Mouse (Mus musculus): ENCODE data around the gene Sephs1. TPM values are rescaled to one million over a fixed set of nuclear protein-coding genes. Genes with fewer than 3 reads are reported as not detected.
"Not testable (repeated sequence)": the region's sequence is repeated elsewhere in the genome, so short reads cannot be mapped to it uniquely, and the experiment has no call there.

The Sephs1 gene
- total and polyA plus RNA-seq, 3 experiments: 36.9 to 40.4 TPM; not detected in 1

DNA sequence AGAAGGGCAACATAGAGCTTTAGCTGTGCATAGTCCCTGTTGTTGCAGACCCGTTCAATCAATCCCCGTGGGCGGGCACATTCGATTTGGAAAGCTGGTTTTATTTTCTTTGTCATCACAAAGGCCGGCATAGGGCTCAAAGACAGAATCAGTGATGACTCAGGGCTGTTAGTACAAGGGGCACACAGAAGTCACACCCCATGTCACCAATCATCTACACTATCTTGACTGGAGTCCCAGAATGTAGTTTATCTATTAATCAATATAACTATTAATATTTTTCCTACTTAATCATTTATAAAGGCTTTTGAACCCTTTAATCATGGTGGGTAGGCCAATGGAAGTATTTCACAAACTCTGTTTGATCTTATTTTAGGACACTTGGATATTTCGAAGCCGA lies 56.6 kb downstream of the Sephs1 start:
- Histone ChIP-seq H3K79me2 (ENCODE audit: control insufficient read depth, insufficient read depth, low read length, poor library complexity) (no peaks in the 10 kb centered on the region), H3K27me3 (ENCODE audit: control insufficient read depth in 1 of 2, insufficient read depth in 2 of 2, low read length in 2 of 2) (no peaks in the 10 kb centered on the region; a peak in 1 of 4 replicates), H3K9ac (ENCODE audit: control insufficient read depth, low read depth, low read length, poor library complexity, severe bottlenecking) (no peak overlapping the region), H3K36me3 (ENCODE audit: control insufficient read depth in 1 of 2, insufficient read depth in 2 of 2, low read length in 2 of 2) (no peaks in the 10 kb centered on the region), H3K27ac (ENCODE audit: control insufficient read depth, low read depth, low read length) (no peak overlapping the region), H3K9me3 (replicated peaks; ENCODE audit: insufficient read depth, low read length) (no peaks in the 10 kb centered on the region), H3K4me1 (ENCODE audit: control insufficient read depth in 1 of 2, insufficient read depth in 2 of 2, low read length in 2 of 2) (no peaks in the 10 kb centered on the region), H3K4me3 (ENCODE audit: control insufficient read depth in 1 of 2, insufficient read depth in 1 of 2, low read depth in 2 of 2, low read length in 2 of 2) (no peak overlapping the region)
- DNase-seq (ENCODE audit: low read depth, low spot score): no peak
- TF ChIP-seq ZMIZ1 (IDR thresholded peaks at IDR 0.05; ENCODE audit: low read depth, low read length): no peak
- TF ChIP-seq USF1 (IDR thresholded peaks at IDR 0.05; ENCODE audit: low read depth, low read length): no peak
- TF ChIP-seq JUND (IDR thresholded peaks at IDR 0.05; ENCODE audit: low read depth, low read length): no peak
- TF ChIP-seq RCOR1 (IDR thresholded peaks at IDR 0.05; ENCODE audit: low read depth, low read length): no peak
- no peak for TF ChIP-seq ZNF384 (IDR thresholded peaks at IDR 0.05; ENCODE audit: low read depth, low read length)

DNA sequence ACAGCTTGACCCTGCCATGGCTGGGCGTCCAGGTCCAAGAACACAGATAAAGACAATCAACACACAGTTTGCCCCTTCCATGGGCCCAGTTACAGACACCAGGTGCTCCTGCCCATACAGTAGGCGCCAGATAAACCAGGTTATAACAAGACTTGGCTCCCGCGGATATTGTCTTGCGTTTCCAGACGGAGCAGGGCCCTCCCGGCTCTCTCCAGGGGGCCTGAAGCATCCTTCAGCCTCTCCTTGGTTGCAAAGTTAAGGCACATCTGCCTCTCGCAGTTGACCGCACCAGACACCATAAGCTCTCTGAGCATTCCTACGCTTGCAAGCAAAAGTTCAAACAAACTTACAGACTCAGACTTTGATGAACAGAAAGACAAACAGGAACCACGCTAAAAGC lies 59.5 kb downstream of the Sephs1 start:
- Histone ChIP-seq H3K27ac (ENCODE audit: control insufficient read depth, low read depth, low read length) (no peak overlapping the region), H3K4me1 (ENCODE audit: control insufficient read depth in 1 of 2, insufficient read depth in 2 of 2, low read length in 2 of 2) (no peaks in the 10 kb centered on the region), H3K4me3 (ENCODE audit: control insufficient read depth in 1 of 2, insufficient read depth in 1 of 2, low read depth in 2 of 2, low read length in 2 of 2) (no peak overlapping the region), H3K27me3 (ENCODE audit: control insufficient read depth in 1 of 2, insufficient read depth in 2 of 2, low read length in 2 of 2) (no peaks in the 10 kb centered on the region; a peak in 1 of 4 replicates), H3K79me2 (ENCODE audit: control insufficient read depth, insufficient read depth, low read length, poor library complexity) (no peaks in the 10 kb centered on the region), H3K9ac (ENCODE audit: control insufficient read depth, low read depth, low read length, poor library complexity, severe bottlenecking) (no peak overlapping the region), H3K36me3 (ENCODE audit: control insufficient read depth in 1 of 2, insufficient read depth in 2 of 2, low read length in 2 of 2) (no peaks in the 10 kb centered on the region), H3K9me3 (replicated peaks; ENCODE audit: insufficient read depth, low read length) (no peaks in the 10 kb centered on the region)
- DNase-seq (ENCODE audit: low read depth, low spot score): no peak
- TF ChIP-seq ELF1 (IDR thresholded peaks at IDR 0.05; ENCODE audit: low read depth, low read length) (no peak), MYC (IDR thresholded peaks at IDR 0.05; ENCODE audit: low read depth, low read length) (no peak), TBP (IDR thresholded peaks at IDR 0.05; ENCODE audit: low read depth, low read length) (no peak), MAZ (IDR thresholded peaks at IDR 0.05; ENCODE audit: low read depth, low read length) (no peak), POLR2AphosphoS5 (IDR thresholded peaks at IDR 0.05; ENCODE audit: borderline replicate concordance, low read depth, low read length) (no peak), RCOR1 (IDR thresholded peaks at IDR 0.05; ENCODE audit: low read depth, low read length) (no peak), ZNF384 (IDR thresholded peaks at IDR 0.05; ENCODE audit: low read depth, low read length) (no peak), E2F4 (IDR thresholded peaks at IDR 0.05; ENCODE audit: borderline replicate concordance, low read depth, low read length) (no peak), CHD1 (IDR thresholded peaks at IDR 0.05; ENCODE audit: low read depth, low read length) (no peak)

DNA sequence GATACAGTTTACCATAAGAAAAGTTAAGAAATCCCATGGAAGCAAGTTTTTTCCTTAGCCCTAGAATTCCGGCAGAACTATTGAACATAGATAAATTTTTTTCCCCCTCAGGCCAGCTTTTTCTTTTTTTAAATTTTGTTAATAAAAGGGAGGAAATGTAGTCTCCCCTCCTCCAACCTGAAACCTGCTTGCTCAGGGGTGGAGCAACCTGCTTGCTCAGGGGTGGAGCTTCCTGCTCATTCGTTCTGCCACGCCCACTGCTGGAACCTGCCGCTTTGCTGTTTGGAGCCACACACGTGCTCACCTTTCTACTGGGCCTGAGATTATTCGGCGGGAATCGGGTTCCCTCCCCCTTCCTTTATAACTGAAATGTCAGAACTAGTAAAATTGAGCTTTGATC lies 68.3 kb downstream of the Sephs1 start:
- H3K4me1 ChIP-seq (ENCODE audit: control insufficient read depth in 1 of 2, insufficient read depth in 2 of 2, low read length in 2 of 2); H3K36me3 ChIP-seq (ENCODE audit: control insufficient read depth in 1 of 2, insufficient read depth in 2 of 2, low read length in 2 of 2); H3K27me3 ChIP-seq (ENCODE audit: control insufficient read depth in 1 of 2, insufficient read depth in 2 of 2, low read length in 2 of 2); H3K79me2 ChIP-seq (ENCODE audit: control insufficient read depth, insufficient read depth, low read length, poor library complexity); H3K4me3 ChIP-seq (ENCODE audit: control insufficient read depth in 1 of 2, insufficient read depth in 1 of 2, low read depth in 2 of 2, low read length in 2 of 2); H3K27ac ChIP-seq (ENCODE audit: control insufficient read depth, low read depth, low read length); H3K9me3 ChIP-seq (replicated peaks; ENCODE audit: insufficient read depth, low read length); DNase-seq (ENCODE audit: low read depth, low spot score); H3K9ac ChIP-seq (ENCODE audit: control insufficient read depth, low read depth, low read length, poor library complexity, severe bottlenecking): not testable (repeated sequence)
